Mouse (Mus musculus): ENCODE results near the gene Stard5. TPM values are rescaled to one million over a fixed set of nuclear protein-coding genes. Genes with fewer than 3 reads are reported as not detected.

Gene Stard5
- polyA plus RNA-seq, 1 experiment from 2014 or later: 7.4 TPM

DNA sequence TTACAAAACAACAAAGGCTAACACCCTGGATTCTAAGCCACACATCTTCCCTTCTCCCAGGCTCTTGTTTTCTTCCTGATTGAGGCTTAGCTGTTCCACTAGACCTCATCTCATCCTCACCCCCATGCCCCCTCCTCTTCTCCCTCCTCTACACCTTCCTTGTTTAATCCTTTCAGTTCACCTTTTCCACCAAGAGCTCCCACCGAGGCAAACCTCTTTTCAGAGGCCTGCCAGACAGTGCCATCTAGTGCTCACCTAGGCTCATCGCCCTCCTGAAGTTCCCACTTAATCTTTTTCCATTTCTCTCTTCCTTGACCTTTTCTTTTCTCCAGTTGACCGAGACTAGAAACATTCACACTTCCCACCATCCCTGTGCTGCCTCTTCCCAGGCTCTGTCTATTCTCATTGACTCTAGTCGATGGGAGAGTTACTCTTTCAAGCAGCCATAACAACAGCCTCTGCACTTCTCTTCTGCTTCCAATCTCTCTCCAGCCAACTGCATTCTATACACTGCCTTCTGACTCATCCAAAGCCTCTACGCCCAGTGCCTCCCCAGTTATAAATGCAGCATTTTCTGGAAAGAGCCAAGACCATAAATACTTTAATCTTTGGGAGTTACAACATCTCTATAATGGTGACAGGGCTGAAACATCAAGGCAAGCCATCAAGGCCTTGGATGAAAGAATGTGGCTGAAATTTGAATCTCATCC, 43.9 kb downstream of the Stard5 start:
- Histone ChIP-seq H3K4me1 (replicated peaks) (no peaks in the 10 kb centered on the region), H3K27ac (replicated peaks) (no peak overlapping the region), H3K27me3 (no peaks in the 10 kb centered on the region), H3K9ac (no peak overlapping the region), H3K4me3 (no peak overlapping the region), H3K9me3 (no peaks in the 10 kb centered on the region), H3K4me2 (no peak overlapping the region), H3K36me3 (no peaks in the 10 kb centered on the region)
- WGBS: 33% methylated on average over 5 of the region's 5 CpGs
- ATAC-seq (ENCODE audit: low read depth): no peak

DNA sequence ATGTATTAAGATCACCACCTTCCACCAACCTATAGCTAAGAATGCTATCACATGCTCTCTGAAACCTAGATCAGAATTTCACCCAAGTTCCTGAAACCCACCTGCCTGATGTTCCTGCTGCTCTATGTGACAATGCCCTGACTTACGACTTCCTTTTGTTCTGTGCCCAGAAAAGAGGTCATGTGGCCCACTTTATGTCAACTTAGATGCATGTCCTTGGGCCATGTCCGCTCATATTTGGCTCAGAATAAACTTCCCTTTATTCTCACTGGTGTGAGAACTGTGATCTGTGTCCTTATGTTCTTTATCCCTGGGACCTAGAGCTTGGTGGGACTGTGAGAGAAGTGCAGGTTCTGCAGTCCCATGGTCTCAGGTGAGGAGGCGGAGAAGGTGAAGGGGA, 45.5 kb downstream of the Stard5 start:
- no peak overlapping the region for H3K4me2 ChIP-seq
- no peaks in the 10 kb centered on the region for H3K9me3 ChIP-seq
- H3K4me1 ChIP-seq (replicated peaks): no peaks in the 10 kb centered on the region
- H3K9ac ChIP-seq: no peak overlapping the region
- ATAC-seq (ENCODE audit: low read depth): no peak
- H3K4me3 ChIP-seq: no peak overlapping the region
- no peaks in the 10 kb centered on the region for H3K36me3 ChIP-seq
- 88% methylated on average over 3 of the region's 3 CpGs for WGBS
- no peaks in the 10 kb centered on the region for H3K27me3 ChIP-seq
- H3K27ac ChIP-seq (replicated peaks): no peak overlapping the region

DNA sequence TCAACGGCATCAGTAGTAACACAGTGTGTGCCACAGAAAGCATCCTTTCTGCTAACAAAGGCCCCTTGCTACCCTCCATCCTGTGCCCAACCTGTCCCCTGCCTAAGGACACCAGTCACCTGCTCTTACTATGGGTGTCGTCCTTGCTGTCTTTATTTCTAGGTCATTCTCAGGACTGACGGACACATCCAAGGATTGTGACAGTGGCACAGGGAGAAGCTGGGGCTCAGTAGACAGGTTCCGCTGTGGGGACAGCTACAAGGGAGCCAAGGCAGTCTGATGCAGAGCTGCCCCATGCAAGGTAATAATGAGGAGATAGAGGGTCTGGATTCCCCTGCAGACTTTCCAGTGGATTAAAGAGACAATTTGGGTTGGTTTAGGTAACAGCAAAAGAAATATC, 46.7 kb downstream of the Stard5 start:
- H3K27me3 ChIP-seq: no peaks in the 10 kb centered on the region
- H3K4me3 ChIP-seq: no peak overlapping the region
- H3K36me3 ChIP-seq: no peaks in the 10 kb centered on the region
- no peaks in the 10 kb centered on the region for H3K4me1 ChIP-seq (replicated peaks)
- no peak overlapping the region for H3K9ac ChIP-seq
- WGBS: 89% methylated on average over 4 of the region's 4 CpGs
- no peak for ATAC-seq (ENCODE audit: low read depth)
- H3K27ac ChIP-seq (replicated peaks): no peak overlapping the region
- H3K9me3 ChIP-seq: no peaks in the 10 kb centered on the region
- H3K4me2 ChIP-seq: no peak overlapping the region

DNA sequence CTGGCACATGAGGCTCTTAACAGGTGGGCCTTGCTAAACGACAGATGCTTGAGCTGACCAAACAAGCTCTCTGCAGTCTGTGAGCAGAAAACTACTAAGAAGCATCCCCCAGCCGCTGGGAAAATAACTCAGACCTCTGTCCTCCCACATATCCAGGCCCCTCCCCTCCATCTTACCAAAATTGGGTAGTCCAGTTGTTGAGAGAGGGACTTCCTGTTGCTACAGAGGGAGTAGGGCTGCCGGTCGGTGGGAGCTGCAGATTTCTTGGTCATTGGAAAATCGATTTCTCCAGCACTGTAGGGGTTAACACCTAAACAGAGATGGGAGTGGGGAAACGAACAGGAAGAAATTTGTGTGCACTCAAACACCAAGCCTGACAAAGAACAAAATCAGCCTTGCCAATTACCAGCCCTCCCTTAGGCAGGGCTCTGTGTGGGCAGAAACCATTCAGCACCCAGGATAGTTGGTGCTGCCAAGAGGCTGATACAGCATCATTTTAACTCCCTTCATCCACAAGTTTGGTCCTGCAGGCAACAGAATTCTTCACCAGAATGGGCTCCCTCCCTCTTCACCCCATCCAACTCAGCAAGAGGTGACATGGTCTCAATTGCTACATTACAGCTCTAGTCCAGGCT, 51.0 kb downstream of the Stard5 start:
- no peak for ATAC-seq (ENCODE audit: low read depth)
- H3K36me3 ChIP-seq: no peaks in the 10 kb centered on the region
- no peaks in the 10 kb centered on the region for H3K4me1 ChIP-seq (replicated peaks)
- no peak overlapping the region for H3K27ac ChIP-seq (replicated peaks)
- no peaks in the 10 kb centered on the region for H3K9me3 ChIP-seq
- 49% methylated on average over 6 of the region's 6 CpGs for WGBS
- H3K4me2 ChIP-seq: no peak overlapping the region
- no peak overlapping the region for H3K4me3 ChIP-seq
- H3K9ac ChIP-seq: no peak overlapping the region
- H3K27me3 ChIP-seq: no peaks in the 10 kb centered on the region

DNA sequence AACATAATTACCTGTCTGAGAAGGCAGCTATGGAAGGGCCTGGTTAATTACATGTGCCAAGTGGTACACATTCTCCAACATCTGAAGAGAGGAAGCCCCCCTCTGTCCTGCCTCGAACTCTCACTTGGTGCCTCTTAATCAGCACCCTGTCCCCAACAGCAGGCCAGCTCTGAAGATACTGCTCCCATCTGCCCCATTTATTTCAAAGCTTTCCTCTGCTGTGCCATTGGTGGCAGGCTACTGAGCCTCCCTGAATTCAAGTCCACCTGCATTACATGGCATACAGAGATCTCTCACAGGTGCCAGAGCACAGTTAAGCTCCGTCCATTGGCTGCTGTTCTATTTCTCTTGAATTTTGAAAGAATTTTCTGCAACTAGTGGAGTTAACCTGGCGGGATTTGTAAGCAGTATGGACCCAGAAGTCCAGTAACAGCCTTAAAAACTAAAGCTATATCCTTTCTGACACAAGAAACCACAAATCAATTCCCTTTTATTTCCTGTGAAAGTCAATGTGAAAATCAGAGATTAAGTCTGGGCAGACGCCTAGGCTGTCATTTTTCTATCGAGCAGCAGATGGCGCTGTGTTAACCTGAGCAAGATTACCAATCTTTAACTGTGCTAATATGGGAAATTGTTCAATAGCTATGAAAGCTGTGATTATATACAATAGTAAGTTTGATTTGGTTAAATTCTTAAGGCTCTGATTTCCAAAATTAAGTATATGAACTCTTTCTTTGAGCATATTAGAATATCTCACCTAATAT, 63.9 kb downstream of the Stard5 start:
- Histone ChIP-seq H3K27ac (replicated peaks) (no peak overlapping the region), H3K27me3 (no peaks in the 10 kb centered on the region), H3K9ac (no peak overlapping the region), H3K4me1 (replicated peaks) (no peaks in the 10 kb centered on the region), H3K36me3 (no peaks in the 10 kb centered on the region), H3K4me2 (no peak overlapping the region), H3K9me3 (no peaks in the 10 kb centered on the region), H3K4me3 (no peak overlapping the region)
- no peak for ATAC-seq (ENCODE audit: low read depth)
- WGBS: 31% methylated on average over 6 of the region's 6 CpGs

DNA sequence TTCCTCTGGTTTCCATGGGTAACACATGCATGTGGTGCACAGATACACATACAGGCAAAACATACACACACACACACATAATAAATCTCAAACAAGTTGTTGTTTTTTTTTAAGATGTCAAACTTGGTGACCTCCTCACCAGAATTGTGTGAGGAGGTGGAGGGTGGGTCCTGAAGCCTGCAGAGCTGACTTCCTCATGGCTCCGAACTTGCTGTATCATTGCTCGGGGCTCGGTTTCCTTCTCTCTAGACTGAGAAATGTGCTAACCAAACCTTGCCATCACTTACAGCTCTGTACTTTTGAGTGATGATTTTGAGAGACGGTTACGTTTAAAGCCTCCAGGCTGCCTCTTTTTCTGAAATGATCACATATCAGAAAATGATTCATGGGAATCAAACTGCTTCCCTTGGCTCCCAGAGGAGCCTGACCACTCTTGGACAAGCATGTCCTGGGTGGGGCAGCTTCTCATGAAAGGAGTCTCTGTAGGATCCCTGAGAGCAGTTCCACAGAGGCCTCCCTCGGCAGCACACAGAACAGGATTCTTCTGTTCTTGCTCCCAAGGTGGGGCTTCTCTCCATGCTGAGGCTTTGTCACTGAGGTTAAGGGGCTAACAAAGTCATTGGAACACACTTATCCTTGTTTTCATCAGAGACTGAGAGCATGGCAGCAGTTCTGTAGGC, 67.4 kb downstream of the Stard5 start:
- no peak overlapping the region for H3K4me2 ChIP-seq
- H3K4me3 ChIP-seq: no peak overlapping the region
- H3K27me3 ChIP-seq: no peaks in the 10 kb centered on the region
- H3K4me1 ChIP-seq (replicated peaks): no peaks in the 10 kb centered on the region
- no peaks in the 10 kb centered on the region for H3K36me3 ChIP-seq
- no peak for ATAC-seq (ENCODE audit: low read depth)
- no peak overlapping the region for H3K9ac ChIP-seq
- 72% methylated on average over 6 of the region's 6 CpGs for WGBS
- H3K27ac ChIP-seq (replicated peaks): no peak overlapping the region
- H3K9me3 ChIP-seq: no peaks in the 10 kb centered on the region

Other genes with a start within 250 kb of the Stard5 start
- 0.59 and 0.64 TPM in 2 replicates for gene Tmc3, start 47.0 kb upstream of the Stard5 start, polyA plus RNA-seq (2015; fragmentation: Nextera tagmentation; extraction: Ambion mirVana)
- gene Il16, start 113.8 kb downstream of the Stard5 start, polyA plus RNA-seq (2015; fragmentation: Nextera tagmentation; extraction: Ambion mirVana): 1.4 and 1.6 TPM in 2 replicates
- gene Cfap161, start 162.9 kb downstream of the Stard5 start, polyA plus RNA-seq (2015; fragmentation: Nextera tagmentation; extraction: Ambion mirVana): 0.33 TPM in 1 of 2 replicates, not detected in the other

Data from neural tube, embryonic 13.5 days (tissue).